8 mouse cellular contexts compared by ENCODE assay signal in the genomic region with DNA sequence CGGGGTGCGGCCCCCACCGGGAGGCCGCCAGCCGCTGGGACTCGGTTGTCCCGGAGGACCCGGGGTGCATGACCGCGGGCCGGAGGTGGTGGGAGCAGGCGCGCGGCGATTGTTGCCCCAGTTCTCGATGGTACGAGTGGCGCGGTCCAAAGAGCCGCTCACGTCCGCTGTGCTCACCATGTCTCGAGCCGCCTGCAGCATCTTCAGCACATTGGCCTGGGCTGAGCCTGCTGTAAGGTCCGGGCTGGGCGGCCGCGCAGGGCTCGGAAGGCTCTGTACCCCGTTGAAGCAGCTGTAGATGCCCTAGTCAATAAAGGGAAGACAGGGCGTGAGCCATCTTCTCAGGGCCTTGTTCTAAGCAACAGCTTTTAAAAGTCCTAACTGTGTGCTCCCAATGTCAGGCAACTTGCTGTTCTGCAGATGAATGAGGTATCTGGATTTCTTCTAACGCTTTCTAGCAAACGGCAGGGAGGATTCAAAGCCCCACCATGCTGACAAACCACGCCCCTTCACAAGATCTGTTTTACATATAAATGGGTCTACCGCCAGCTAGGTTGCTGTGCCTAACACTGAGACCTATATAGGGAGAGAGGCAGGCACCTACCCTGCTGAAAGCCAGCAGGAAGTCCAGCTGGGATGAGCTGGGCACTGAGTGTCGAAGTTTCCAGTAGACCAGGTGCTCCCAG. TPM values are rescaled to one million over a fixed set of nuclear protein-coding genes. Genes with fewer than 3 reads are reported as not detected.
DNase-seq lines count a peak whose midpoint lies in the region; ATAC-seq and TF ChIP-seq lines count a peak whose summit lies in the region.
"Had no signal": no experiment of that assay in that cellular context is flagged by ENCODE, and none has a peak within 500 bp of the region (broad histone marks: within the 10 kb centered on the region; RNA-seq: fewer than 3 reads in every experiment).

No protein-coding gene starts in this region.

- no peaks in the 10 kb centered on the region; the same call in 1 of the 2 replicates for H3K36me3 ChIP-seq in forebrain, embryonic 13.5 days (ENCODE audit: poor library complexity, severe bottlenecking)
- 0 out of 2 replicates have a peak, but pooled peaks cover 3% of the 10 kb centered on the region for H3K36me3 ChIP-seq in limb, embryonic 14.5 days (ENCODE audit: control insufficient read depth, insufficient read depth, low read length)
- no peaks in the 10 kb centered on the region for H3K36me3 ChIP-seq in stomach, embryonic 15.5 days

- ATAC-seq in forebrain, embryonic 13.5 days = 0 out of 2 replicates have a peak, but pooled peaks have one; percentile 32
- ATAC-seq in limb, embryonic 14.5 days (ENCODE audit: low FRiP score, low read depth) = no peak
- ATAC-seq in stomach, embryonic 15.5 days (ENCODE audit: insufficient read depth, low FRiP score, low read depth) = no peak

- under 1% methylated on average over 36 of the region's 36 CpGs for WGBS in forebrain, embryonic 13.5 days
- WGBS in limb, embryonic 14.5 days = 3% methylated on average over 35 of the region's 36 CpGs
- 4% methylated on average over 36 of the region's 36 CpGs for WGBS in stomach, embryonic 15.5 days

- no peak overlapping the region for H3K27ac ChIP-seq in forebrain, embryonic 13.5 days
- no peak overlapping the region for H3K27ac ChIP-seq in limb, embryonic 14.5 days (replicated peaks; ENCODE audit: low read depth, low read length)
- no peak overlapping the region for H3K27ac ChIP-seq in stomach, embryonic 15.5 days

- no peak for TF ChIP-seq POLR2A in limb, embryonic 14.5 days (IDR thresholded peaks at IDR 0.05; ENCODE audit: borderline replicate concordance, extremely low read depth, insufficient read depth, insufficient read length)

- no peaks in the 10 kb centered on the region for H3K9me3 ChIP-seq in forebrain, embryonic 13.5 days (replicated peaks)
- H3K9me3 ChIP-seq in limb, embryonic 14.5 days (ENCODE audit: control insufficient read depth, low read length) = no peaks in the 10 kb centered on the region
- no peaks in the 10 kb centered on the region for H3K9me3 ChIP-seq in stomach, embryonic 15.5 days

- DNase-seq in retina, embryonic 14.5 days (ENCODE audit: low spot score) = peak; percentile 30
- no peak for DNase-seq in retina, postnatal 1 day
- no peak for DNase-seq in limb, embryonic 14.5 days (ENCODE audit: low spot score)
- DNase-seq in right cerebral cortex, adult 2 months (ENCODE audit: low spot score in 2 of 2) = no peak
- DNase-seq in left cerebral cortex, adult 11 months (ENCODE audit: low spot score) = no peak
- DNase-seq: heart, postnatal 36 days had no signal

- H3K9ac ChIP-seq in forebrain, embryonic 13.5 days = peak overlapping the region; percentile 62
- peak overlapping the region; percentile 43 for H3K9ac ChIP-seq in limb, embryonic 14.5 days (ENCODE audit: low read depth, low read length, severe bottlenecking)
- H3K9ac ChIP-seq in stomach, embryonic 15.5 days = no peak overlapping the region

- H3K4me3 ChIP-seq in forebrain, embryonic 13.5 days = peak overlapping the region; percentile 51
- H3K4me3 ChIP-seq in limb, embryonic 14.5 days (replicated peaks; ENCODE audit: low read length) = peak overlapping the region; percentile 39
- peak overlapping the region; percentile 36 for H3K4me3 ChIP-seq in stomach, embryonic 15.5 days (replicated peaks)

- H3K4me1 ChIP-seq in forebrain, embryonic 13.5 days = peaks cover 43% of the 10 kb centered on the region
- H3K4me1 ChIP-seq in limb, embryonic 14.5 days (ENCODE audit: control insufficient read depth, insufficient read depth, low read length) = peaks cover 7% of the 10 kb centered on the region; the same call in 1 of the 2 replicates
- peaks cover 8% of the 10 kb centered on the region for H3K4me1 ChIP-seq in stomach, embryonic 15.5 days

- H3K4me2 ChIP-seq in forebrain, embryonic 13.5 days = peak overlapping the region; percentile 96
- peak overlapping the region; percentile 77 for H3K4me2 ChIP-seq in limb, embryonic 14.5 days (replicated peaks; ENCODE audit: low read depth, low read length, severe bottlenecking)
- H3K4me2 ChIP-seq in stomach, embryonic 15.5 days = peak overlapping the region; percentile 66

- peaks cover 79% of the 10 kb centered on the region for H3K27me3 ChIP-seq in forebrain, embryonic 13.5 days
- H3K27me3 ChIP-seq in limb, embryonic 14.5 days (ENCODE audit: control insufficient read depth, insufficient read depth, low read length) = peaks cover 64% of the 10 kb centered on the region
- peaks cover 75% of the 10 kb centered on the region for H3K27me3 ChIP-seq in stomach, embryonic 15.5 days (replicated peaks)

RNA-seq across cellular contexts. Expression of gene Grin2c, which starts 16.5 kb away (rescaled TPM):
- 0.04 TPM in 1 of 2 replicates, not detected in the other for polyA plus RNA-seq in forebrain, embryonic 13.5 days (2015; fragmentation: Nextera tagmentation; extraction: Ambion mirVana)
- polyA plus RNA-seq in limb, embryonic 14.5 days (2012; rRNA removed) = 0.20 and 0.21 TPM in 2 replicates
- not detected in 2 replicates for polyA plus RNA-seq in limb, embryonic 14.5 days (2014; fragmentation: Nextera tagmentation; extraction: Ambion mirVana)
- polyA plus RNA-seq in stomach, embryonic 15.5 days (2015; fragmentation: Nextera tagmentation; extraction: Ambion mirVana) = 0.10 and 0.12 TPM in 2 replicates

RNA-seq across cellular contexts. Expression of gene Fdxr, which starts 26.3 kb away (rescaled TPM):
- polyA plus RNA-seq in forebrain, embryonic 13.5 days (2015; fragmentation: Nextera tagmentation; extraction: Ambion mirVana) = 19.7 and 20.5 TPM in 2 replicates
- polyA plus RNA-seq in limb, embryonic 14.5 days (2012; rRNA removed) = 16.8 and 21.8 TPM in 2 replicates
- 11.5 and 13.0 TPM in 2 replicates for polyA plus RNA-seq in limb, embryonic 14.5 days (2014; fragmentation: Nextera tagmentation; extraction: Ambion mirVana)
- polyA plus RNA-seq in stomach, embryonic 15.5 days (2015; fragmentation: Nextera tagmentation; extraction: Ambion mirVana) = 16.6 and 17.8 TPM in 2 replicates

RNA-seq across cellular contexts. Expression of gene Fads6, which starts 46.9 kb away (rescaled TPM):
- 0.23 and 0.39 TPM in 2 replicates for polyA plus RNA-seq in forebrain, embryonic 13.5 days (2015; fragmentation: Nextera tagmentation; extraction: Ambion mirVana)
- polyA plus RNA-seq in limb, embryonic 14.5 days (2012; rRNA removed) = 0.35 and 0.40 TPM in 2 replicates
- polyA plus RNA-seq in limb, embryonic 14.5 days (2014; fragmentation: Nextera tagmentation; extraction: Ambion mirVana) = 0.12 TPM in 1 of 2 replicates, not detected in the other
- polyA plus RNA-seq in stomach, embryonic 15.5 days (2015; fragmentation: Nextera tagmentation; extraction: Ambion mirVana) = 2.0 TPM in 2 replicates

RNA-seq across cellular contexts. Expression of gene Otop2, which starts 56.4 kb away (rescaled TPM):
- not detected in 2 replicates for polyA plus RNA-seq in forebrain, embryonic 13.5 days (2015; fragmentation: Nextera tagmentation; extraction: Ambion mirVana)
- 0.29 and 0.44 TPM in 2 replicates for polyA plus RNA-seq in limb, embryonic 14.5 days (2012; rRNA removed)
- polyA plus RNA-seq in limb, embryonic 14.5 days (2014; fragmentation: Nextera tagmentation; extraction: Ambion mirVana) = 0.08 and 0.19 TPM in 2 replicates
- polyA plus RNA-seq in stomach, embryonic 15.5 days (2015; fragmentation: Nextera tagmentation; extraction: Ambion mirVana) = 0.46 and 0.90 TPM in 2 replicates
